Mouse (Mus musculus): Measurements from ENCODE around the gene Unc5c. TPM values are rescaled to one million over a fixed set of nuclear protein-coding genes. Genes with fewer than 3 reads are reported as not detected.

The Unc5c gene
- total and polyA plus RNA-seq, 3 experiments, result not detected

DNA sequence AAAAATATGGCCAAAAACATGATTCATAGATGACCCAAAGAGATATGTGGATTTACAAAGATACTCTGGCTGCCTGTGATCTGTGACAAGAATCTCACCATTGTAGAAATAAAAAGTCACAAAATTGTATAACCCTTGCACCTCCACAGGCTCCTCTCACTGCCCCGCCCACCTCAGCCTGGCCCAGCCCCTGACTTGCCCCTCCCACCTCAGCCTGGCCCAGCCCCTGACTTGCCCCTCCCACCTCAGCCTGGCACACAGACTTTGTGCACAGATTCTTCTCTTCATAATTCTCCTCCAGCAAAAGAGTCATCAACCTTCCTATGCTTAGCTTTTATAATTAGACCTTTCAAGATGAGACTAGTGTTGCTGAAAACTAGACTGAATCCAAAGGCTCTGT is 327.1 kb downstream of the Unc5c start:
- Histone ChIP-seq H3K27me3 (ENCODE audit: control insufficient read depth in 1 of 2, insufficient read depth in 2 of 2, low read length in 2 of 2) (no peaks in the 10 kb centered on the region; a peak in 1 of 4 replicates), H3K36me3 (ENCODE audit: control insufficient read depth in 1 of 2, insufficient read depth in 2 of 2, low read length in 2 of 2) (no peaks in the 10 kb centered on the region), H3K27ac (ENCODE audit: control insufficient read depth, low read depth, low read length) (no peak overlapping the region), H3K4me1 (ENCODE audit: control insufficient read depth in 1 of 2, insufficient read depth in 2 of 2, low read length in 2 of 2) (no peaks in the 10 kb centered on the region), H3K9ac (ENCODE audit: control insufficient read depth, low read depth, low read length, poor library complexity, severe bottlenecking) (no peak overlapping the region), H3K79me2 (ENCODE audit: control insufficient read depth, insufficient read depth, low read length, poor library complexity) (no peaks in the 10 kb centered on the region), H3K9me3 (replicated peaks; ENCODE audit: insufficient read depth, low read length) (no peaks in the 10 kb centered on the region), H3K4me3 (ENCODE audit: control insufficient read depth in 1 of 2, insufficient read depth in 1 of 2, low read depth in 2 of 2, low read length in 2 of 2) (no peak overlapping the region)
- no peak for TF ChIP-seq TAL1 (IDR thresholded peaks at IDR 0.05; ENCODE audit: low read length)
- no peak for TF ChIP-seq KAT2A (conservative IDR thresholded peaks at IDR 0.05; ENCODE audit: low read depth, low read length)
- no peak for TF ChIP-seq ELF1 (IDR thresholded peaks at IDR 0.05; ENCODE audit: low read depth, low read length)
- no peak for TF ChIP-seq MAZ (IDR thresholded peaks at IDR 0.05; ENCODE audit: low read depth, low read length)
- TF ChIP-seq USF2 (IDR thresholded peaks at IDR 0.05; ENCODE audit: borderline replicate concordance in 1 of 2, insufficient read depth in 1 of 2, low read depth in 1 of 2, low read length in 2 of 2), result no peak
- no peak for TF ChIP-seq RAD21 (IDR thresholded peaks at IDR 0.05; ENCODE audit: low read depth, low read length)
- no peak for TF ChIP-seq MYC (IDR thresholded peaks at IDR 0.05; ENCODE audit: low read depth, low read length)
- TF ChIP-seq CHD2 (IDR thresholded peaks at IDR 0.05; ENCODE audit: low read length), result no peak
- no peak for TF ChIP-seq ZNF384 (IDR thresholded peaks at IDR 0.05; ENCODE audit: low read depth, low read length)
- TF ChIP-seq NELFE (IDR thresholded peaks at IDR 0.05; ENCODE audit: low read depth, low read length), result no peak
- no peak for TF ChIP-seq MEF2A (IDR thresholded peaks at IDR 0.05; ENCODE audit: extremely low read depth, insufficient replicate concordance, low read depth, low read length, poor library complexity, severe bottlenecking)
- TF ChIP-seq MYB (IDR thresholded peaks at IDR 0.05; ENCODE audit: low read depth, low read length), result no peak
- no peak for DNase-seq (ENCODE audit: low read depth, low spot score)

GRCm38 (mm10) chr3:141793755-141794154 is 328.7 kb downstream of the Unc5c start:
- H3K36me3 ChIP-seq (ENCODE audit: control insufficient read depth in 1 of 2, insufficient read depth in 2 of 2, low read length in 2 of 2), result no peaks in the 10 kb centered on the region

DNA sequence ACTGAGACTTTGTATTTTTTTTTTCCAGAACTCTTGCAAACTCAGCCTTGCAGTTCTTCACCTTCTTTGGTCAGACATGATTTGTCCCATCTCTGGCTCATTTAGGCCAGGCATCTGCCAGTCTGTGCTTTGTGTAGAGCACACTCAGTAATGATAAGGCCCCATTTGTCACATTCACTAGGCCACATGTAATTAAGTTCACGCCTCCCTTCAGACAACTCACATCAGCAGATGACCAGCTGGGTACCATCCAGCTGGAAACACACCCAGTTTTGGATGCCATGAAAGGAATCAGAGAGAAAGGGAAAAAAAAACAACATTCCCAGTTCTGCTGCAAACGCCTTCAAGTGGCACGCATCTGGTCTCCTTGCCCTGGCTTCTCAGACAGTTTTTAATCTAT is 329.4 kb downstream of the Unc5c start:
- Histone ChIP-seq H3K79me2 (ENCODE audit: control insufficient read depth, insufficient read depth, low read length, poor library complexity) (no peaks in the 10 kb centered on the region), H3K4me1 (ENCODE audit: control insufficient read depth in 1 of 2, insufficient read depth in 2 of 2, low read length in 2 of 2) (no peaks in the 10 kb centered on the region), H3K36me3 (ENCODE audit: control insufficient read depth in 1 of 2, insufficient read depth in 2 of 2, low read length in 2 of 2) (no peaks in the 10 kb centered on the region), H3K9me3 (replicated peaks; ENCODE audit: insufficient read depth, low read length) (no peaks in the 10 kb centered on the region), H3K27me3 (ENCODE audit: control insufficient read depth in 1 of 2, insufficient read depth in 2 of 2, low read length in 2 of 2) (no peaks in the 10 kb centered on the region), H3K27ac (ENCODE audit: control insufficient read depth, low read depth, low read length) (no peak overlapping the region), H3K4me3 (ENCODE audit: control insufficient read depth in 1 of 2, insufficient read depth in 1 of 2, low read depth in 2 of 2, low read length in 2 of 2) (no peak overlapping the region), H3K9ac (ENCODE audit: control insufficient read depth, low read depth, low read length, poor library complexity, severe bottlenecking) (no peak overlapping the region)
- TF ChIP-seq GATA1 (IDR thresholded peaks at IDR 0.05; ENCODE audit: low read depth, low read length), result no peak
- DNase-seq (ENCODE audit: low read depth, low spot score), result no peak

More at GRCm38 (mm10) chr3:141793755-141794154, 328.7 kb downstream of the Unc5c start:
- Histone ChIP-seq H3K9me3 (replicated peaks; ENCODE audit: insufficient read depth, low read length) (no peaks in the 10 kb centered on the region), H3K27ac (ENCODE audit: control insufficient read depth, low read depth, low read length) (no peak overlapping the region), H3K27me3 (ENCODE audit: control insufficient read depth in 1 of 2, insufficient read depth in 2 of 2, low read length in 2 of 2) (no peaks in the 10 kb centered on the region; a peak in 1 of 4 replicates), H3K9ac (ENCODE audit: control insufficient read depth, low read depth, low read length, poor library complexity, severe bottlenecking) (no peak overlapping the region), H3K4me3 (ENCODE audit: control insufficient read depth in 1 of 2, insufficient read depth in 1 of 2, low read depth in 2 of 2, low read length in 2 of 2) (no peak overlapping the region), H3K79me2 (ENCODE audit: control insufficient read depth, insufficient read depth, low read length, poor library complexity) (no peaks in the 10 kb centered on the region), H3K4me1 (ENCODE audit: control insufficient read depth in 1 of 2, insufficient read depth in 2 of 2, low read length in 2 of 2) (no peaks in the 10 kb centered on the region)
- DNase-seq (ENCODE audit: low read depth, low spot score), result no peak
- TF ChIP-seq GABPA (IDR thresholded peaks at IDR 0.05; ENCODE audit: low read depth, low read length) (no peak), MAFK (IDR thresholded peaks at IDR 0.05; ENCODE audit: borderline replicate concordance, low read depth, low read length) (no peak)
